Mouse (Mus musculus) C2C12 (cell line): ENCODE results near the gene Gm21188.
"Not testable (repeated sequence)": the region's sequence is repeated elsewhere in the genome, so short reads cannot be mapped to it uniquely, and the experiment has no call there.

Source experiments
- CEBPB ChIP-seq: IDR thresholded peaks from one replicate; pipeline ENCODE4 v1.6.1; 2011; ENCODE audit warnings: low read depth, mild to moderate bottlenecking, control low read depth, moderate library complexity
- CTCF ChIP-seq: IDR thresholded peaks from one replicate; pipeline ENCODE4 v1.5.1; 2011; ENCODE audit not compliant: control insufficient read depth, insufficient read depth, insufficient read length
- FOSL1 ChIP-seq: IDR thresholded peaks from one replicate; pipeline ENCODE4 v1.8.0; 2011; ENCODE audit warnings: mild to moderate bottlenecking, low read length; ENCODE audit not compliant: poor library complexity, insufficient read depth, severe bottlenecking
- MYOD1 ChIP-seq: IDR thresholded peaks from one replicate; pipeline ENCODE4 v1.6.1; 2011; ENCODE audit warnings: low read depth; ENCODE audit not compliant: control insufficient read depth, insufficient read length
- USF1 ChIP-seq: IDR thresholded peaks from one replicate; pipeline ENCODE4 v1.6.1; 2011; ENCODE audit warnings: low read depth, mild to moderate bottlenecking, control low read depth, moderate library complexity

GRCm38 (mm10) chr13:120070012-120070598 lies 18.1 kb upstream of the Gm21188 start:
- TF ChIP-seq CTCF, USF1, MYOD1, CEBPB, FOSL1: not testable (repeated sequence)
